Mouse (Mus musculus): ENCODE measurements around the gene Lrig2.
"Not testable (repeated sequence)": the region's sequence is repeated elsewhere in the genome, so short reads cannot be mapped to it uniquely, and the experiment has no call there.

The Lrig2 gene

DNA sequence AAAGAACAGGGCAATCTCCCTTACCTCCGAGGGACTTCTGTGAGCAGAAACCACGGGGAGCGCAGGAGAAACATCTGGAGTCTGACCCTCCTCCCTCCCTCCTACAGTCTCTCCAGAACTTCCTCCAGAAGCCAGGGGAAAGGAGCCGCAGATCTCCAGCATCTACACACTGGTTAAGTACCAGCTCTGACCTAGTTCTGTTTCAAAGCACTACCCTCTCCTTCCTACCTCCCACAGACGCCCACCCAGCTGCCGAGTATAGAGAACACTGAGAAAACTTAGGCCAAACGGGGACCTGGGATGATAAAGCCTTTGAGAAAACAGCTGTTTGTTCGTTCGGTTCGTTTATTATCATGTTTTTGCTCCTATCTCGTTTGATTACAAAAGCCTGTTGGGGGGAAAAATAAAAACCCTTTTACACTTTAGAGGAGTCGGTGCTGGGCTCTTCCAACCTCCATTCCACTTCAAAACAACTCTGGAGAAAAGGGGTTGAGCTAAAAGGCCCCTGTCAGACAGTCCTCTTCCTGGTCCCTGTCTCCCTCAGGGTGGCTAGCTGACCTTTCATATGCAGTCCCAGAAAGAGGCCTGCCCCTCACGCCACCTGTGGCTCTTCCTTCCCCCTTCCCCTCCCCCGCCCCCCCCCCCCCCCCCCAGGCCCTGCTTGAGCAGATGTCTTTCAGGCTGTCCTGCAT is 80.4 kb downstream of the Lrig2 start:
- DNase-seq, result peak; percentile 34

DNA sequence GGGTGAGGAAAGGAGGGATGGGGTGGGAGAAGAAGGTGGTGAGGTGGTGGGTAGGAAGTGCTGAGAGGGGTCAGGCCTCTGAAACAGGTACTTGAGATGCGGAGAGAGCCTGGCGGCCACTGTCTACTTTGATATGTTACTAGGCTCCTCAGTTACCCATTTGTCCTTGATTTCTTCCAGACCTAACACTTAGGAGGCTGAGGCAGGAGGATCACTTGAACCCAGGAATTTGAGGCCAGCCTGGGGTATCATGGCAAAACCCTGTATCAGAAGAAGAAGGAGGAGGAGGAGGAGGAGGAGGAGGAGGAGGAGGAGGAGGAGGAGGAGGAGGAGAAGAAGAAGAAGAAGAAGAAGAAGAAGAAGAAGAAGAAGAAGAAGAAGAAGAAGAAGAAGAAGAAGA is 84.4 kb downstream of the Lrig2 start:
- DNase-seq, result not testable (repeated sequence)

DNA sequence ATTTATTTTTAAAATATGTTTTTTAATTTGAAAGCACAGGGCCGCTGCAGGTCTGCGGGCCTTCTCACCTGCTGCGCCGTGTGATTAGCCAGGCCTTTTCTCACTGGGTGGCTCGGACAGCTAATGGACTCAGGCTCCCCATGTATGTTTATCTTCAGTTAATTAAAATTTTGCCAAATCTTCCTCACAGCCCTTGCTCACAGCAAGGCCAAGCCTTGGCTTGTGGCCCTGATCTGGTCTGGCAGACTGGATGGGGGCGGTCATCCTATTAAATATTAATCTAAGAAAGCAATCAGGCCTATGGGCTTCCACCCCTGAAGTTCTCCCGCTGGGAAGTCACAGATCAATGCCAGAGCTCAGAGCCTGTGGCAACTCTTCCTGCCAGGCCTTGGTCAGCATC is 87.4 kb downstream of the Lrig2 start:
- DNase-seq, result no peak

DNA sequence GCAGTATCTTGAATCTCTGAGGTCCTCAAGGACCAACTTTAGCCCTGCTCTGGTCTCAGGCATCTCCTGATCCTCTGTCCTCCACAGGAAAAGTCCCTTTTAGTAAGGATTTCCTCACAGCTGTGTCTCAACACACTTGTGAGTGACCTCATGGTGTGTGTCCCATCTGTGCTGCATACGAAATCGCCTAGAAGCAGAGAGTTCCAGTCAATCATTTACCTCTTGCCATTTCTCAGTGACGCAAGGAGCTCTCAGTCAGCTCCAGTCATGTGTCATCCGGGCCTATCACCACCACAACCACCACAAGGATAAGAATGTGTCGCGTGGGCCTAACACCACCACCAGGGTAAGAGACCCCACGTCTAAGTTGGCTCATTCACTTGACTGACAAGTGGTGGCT is 90.8 kb downstream of the Lrig2 start:
- DNase-seq, result no peak

DNA sequence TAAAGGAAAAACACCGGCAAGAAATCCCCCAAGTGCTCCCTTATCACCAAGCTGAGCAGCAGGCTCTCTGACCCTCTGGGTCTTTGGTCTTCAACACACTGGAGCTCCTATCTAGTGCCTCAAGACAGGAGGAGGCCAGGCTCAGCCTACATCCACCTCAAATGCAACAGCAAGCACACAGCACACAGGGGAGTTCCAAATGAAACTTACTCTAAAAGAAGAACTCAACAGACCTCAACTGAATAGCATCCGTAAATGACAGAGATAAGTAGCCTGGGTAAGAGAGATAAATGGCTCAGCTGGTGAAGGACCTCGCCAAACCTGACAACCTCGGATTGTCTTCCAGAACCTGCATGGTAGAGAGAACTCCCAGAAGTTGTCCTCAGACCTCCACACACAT is 91.7 kb downstream of the Lrig2 start:
- DNase-seq, result no peak

DNA sequence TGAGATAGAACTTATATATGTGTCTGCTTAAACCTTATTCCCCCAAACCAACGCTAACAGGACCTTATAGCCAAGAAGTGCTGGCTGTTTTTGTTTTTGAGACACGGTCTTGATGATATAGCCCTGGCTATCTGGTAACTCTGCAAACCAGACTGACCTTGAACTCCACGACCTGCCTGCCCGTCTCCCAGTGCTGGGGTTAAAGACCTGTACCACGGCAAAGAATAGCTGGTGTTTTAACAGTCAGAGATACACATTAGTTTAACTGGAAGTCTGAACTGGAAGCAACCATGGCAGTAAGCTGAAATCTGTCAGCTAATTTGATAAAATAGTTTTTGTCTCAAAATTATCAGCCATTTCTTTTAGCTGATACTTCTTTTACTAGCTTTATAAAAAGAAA is 94.9 kb downstream of the Lrig2 start:
- no peak for DNase-seq

DNA sequence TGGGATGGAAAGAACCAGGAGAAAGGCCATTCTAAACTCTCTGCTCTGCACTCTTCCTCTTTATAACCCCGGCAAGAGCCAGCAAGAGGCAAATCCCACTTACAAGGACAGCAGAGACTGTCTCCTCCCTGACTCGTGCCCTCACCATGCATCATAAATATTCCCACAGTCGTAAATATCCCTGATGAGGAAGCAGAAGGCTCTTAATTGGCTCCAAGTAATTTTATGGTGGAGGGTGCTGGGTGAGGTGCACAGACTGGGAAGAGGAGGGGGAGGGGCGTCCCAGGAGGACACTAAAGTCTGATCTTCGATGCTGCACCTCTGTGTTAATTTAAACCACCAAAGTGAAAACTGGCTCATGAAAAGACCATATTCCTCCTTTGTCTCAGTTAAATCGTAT is 99.2 kb downstream of the Lrig2 start:
- no peak for DNase-seq

DNA sequence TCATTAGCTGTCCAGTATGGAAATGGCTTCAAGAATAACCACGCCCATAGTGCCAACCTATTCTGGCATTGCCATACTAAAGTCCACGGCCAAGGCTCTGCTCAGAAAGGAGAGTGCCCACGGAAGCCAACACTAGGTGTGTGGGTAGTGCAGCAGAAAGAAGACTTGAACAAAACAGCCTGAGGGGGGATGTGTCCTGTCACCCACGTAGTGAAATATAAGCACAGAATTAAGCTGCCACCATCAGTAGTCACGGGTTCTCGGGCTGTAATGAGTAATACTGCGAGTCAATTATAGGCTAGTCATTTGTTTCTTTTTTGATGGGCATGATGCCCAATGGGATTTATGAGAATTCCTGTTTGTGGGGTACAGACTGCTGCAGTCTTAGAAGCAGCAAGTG is 104.2 kb downstream of the Lrig2 start:
- no peak for DNase-seq

DNA sequence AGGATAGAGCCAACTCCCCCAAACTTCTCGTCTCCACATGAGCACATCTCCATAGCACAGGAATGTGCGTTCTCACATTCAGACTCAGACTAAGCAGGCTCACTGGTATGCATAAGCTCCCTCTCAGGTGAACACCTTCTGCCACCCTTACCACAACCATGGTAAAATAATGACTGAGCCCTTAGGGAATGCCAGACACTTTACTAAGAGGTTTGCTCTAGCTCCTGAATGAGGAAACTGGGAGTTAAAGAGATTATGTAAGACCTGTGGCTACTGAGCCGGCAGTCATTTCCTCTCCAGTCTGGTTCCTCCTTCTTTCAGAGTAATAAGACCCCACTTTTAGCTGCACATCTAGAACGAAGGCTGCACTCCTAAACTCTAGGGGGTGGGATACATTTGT is 108.1 kb downstream of the Lrig2 start:
- no peak for DNase-seq

DNA sequence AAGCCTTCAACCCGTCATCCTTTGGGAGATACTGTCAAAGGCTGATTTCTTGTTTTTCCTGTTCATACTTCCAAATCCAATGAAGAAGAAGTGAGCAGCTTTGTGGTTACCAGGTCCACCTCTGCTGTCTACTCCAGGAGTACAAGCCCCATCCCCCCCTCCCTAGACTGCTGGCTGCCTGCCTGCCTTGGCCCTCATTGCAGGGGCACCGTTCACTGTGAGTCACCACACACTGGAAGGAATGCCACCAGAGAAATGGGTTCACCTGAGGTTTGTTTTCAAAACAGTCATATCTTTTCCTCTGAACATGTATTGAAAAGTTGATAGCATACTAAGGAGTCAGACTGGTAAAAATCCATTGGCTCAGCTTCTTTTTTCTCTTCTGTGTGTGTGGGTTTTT is 110.5 kb downstream of the Lrig2 start:
- DNase-seq, result no peak

DNA sequence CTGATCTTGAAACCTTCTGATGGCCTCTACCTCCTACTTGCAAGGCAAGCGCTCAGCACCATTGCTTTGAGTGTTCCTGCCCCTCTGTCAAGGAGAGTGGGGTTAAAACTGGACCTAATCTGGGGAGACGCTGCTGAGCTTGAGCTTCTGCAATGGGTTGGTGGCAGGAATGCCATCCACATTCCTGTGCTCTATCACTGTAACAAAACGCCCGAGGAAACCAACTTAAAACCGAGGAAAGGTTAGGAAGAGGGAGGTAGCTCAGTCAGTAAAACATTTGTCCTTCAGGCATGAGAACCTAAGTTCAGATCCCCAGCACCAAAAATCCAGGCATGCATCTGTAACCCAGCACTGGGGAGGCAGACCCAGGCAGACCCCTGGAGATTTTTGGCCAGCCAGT is 111.6 kb downstream of the Lrig2 start:
- DNase-seq, result no peak

DNA sequence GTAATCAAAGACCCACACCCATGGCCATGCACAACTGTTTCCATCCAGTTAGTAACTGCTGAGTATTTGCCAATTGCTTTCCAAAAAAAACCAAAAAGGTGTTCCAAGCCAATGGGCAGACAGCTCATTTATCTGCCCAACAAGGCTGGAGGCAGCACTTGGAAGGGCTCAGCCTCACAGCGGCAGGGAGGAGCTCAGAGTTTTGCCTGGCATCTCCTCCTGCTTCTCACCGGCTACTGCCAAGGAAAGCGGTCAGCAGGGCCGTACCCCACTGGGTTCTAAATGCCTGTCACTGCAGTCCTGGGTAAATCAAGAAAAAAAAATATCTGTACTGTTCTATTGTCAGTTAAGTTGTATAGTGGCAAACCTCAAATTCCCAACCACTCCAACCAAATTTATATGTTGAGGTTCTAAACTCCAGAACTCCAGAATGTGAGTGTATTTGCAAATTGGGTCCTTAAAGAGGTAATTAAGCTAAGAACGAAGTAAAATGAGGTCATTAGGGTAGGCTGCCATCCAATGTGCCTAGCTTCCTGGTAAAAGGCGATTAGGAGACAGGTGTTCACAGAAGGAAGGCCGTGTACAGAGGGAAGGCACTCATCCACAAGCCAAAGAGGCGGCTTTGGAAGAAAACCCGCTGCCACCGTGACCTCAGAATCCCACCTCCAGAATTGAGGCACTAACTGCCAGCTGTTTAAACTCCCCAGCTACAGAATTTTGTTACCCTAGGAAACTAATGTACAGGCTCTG is 112.2 kb downstream of the Lrig2 start:
- no peak for DNase-seq

DNA sequence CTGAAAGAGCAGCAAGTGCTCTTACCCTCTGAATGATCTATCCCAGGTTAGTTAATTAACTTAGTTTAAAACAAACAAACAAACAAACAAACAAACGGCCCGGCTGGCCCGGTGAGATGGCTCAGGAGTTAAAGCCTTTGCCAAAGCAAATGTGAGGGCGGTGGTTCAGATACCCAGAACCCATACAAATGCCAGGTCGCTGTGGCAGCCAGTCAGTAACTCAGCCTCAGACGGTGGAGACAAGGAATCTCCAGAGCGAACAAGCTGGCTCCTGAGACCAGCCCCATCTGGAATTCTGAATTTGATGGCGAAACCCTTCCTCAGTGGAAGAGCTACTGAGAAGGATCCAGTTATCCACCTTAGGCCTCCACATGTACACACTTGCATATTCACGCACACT is 114.4 kb downstream of the Lrig2 start:
- no peak for DNase-seq

DNA sequence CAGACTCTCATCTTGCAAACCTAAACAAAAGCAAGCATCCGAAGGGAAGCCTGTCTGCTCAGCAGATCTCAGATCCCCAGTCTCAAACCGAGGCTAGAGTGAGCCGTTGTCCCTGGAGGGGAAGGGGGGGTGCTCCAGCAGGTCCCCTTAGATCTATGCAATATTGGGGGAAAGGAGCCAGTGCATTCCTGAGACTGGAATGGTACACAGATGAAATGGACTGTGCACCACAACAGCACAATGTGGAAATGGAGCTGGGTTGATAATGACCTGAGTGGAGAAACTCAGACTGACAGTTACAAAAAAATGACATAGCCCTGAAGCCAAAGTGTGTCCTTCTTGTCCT is 115.0 kb downstream of the Lrig2 start:
- no peak for DNase-seq

DNA sequence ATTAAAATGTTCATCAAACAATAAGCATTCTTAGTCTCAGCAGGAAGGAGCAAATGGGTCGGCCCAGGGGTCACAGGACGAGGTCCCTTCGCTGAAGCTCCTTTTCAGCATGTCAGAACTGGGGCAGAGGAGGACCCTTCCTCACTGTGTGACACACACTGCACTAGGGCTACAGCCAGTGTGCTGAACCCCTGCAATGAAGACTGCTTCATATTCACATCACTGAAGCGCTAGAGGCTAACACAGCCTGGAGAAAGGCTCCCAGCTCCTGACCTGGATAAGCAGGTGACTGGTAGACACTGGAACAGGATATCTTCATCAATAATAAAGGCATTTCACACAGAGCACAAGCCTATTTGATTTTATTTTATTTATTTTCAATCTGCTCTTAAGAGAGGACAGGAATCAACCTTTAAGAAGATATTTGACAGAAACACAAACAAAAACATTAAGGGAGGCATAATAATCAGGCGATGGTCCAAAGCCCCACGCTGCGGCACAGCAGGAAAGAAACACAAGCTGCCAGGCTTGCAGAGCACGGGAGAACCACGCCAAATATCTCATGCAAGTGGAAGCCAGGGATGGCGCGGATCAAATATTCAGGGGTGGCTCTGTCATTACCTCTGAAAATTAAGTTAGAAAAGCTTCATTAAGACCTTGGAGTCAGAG is 115.5 kb downstream of the Lrig2 start:
- no peak for DNase-seq

DNA sequence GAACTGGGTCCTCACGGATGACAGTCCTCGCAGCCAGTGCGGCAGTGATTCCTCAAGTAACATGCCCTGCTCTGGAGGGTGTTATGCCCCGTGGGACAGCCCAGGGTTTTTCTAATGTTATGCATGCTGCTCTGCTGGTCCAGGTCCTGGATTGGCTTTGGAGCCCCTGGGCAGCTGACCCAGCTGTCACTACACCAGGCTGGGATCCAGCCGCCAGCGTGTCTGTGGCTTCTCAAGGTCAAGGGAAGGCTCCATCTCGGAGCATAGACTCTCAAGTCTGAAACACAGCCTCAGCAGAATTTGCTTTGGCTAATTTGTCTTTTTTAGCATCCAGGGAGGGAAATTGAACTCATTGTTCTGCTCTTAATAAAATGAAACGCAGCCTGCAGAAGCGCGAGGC is 121.6 kb downstream of the Lrig2 start:
- DNase-seq, result no peak

DNA sequence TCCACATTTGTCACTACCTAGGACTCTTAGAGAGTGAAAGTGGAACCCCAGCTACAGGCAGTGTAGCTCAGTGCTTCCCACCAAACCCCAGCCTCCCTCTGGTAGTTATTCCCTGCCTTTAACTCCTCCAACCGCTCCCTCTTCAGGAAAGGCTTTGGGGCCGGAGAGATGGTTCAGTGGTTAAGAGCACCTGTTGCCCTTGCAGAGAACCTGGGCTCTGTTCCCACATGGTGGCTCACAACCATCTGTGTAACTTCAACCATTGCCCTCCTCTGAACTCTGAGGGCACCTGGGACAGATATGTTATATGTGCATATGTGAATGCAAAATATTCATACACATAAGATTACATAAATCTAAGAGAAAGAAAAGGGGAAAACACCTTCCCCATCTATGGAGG is 122.3 kb downstream of the Lrig2 start:
- no peak for DNase-seq

DNA sequence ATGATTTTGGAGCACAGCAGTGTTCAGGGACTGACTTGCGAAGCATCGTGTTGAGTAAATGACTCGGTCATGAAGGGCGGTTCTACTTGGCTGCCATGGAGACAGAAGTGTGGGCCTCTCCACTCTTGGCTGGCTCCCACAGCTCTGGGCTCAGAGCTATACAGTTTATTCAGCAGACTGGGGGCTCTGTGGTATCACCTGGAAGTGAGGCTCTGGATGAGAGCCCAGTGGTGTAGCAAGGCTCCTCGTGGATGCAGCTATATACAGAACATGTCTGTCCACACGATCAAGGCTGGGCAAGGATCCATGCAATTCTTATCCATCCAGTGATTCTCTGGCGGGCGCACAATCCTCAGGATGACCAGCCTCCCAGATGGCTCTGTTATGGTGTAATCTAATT is 126.1 kb downstream of the Lrig2 start:
- peak; percentile 55 for DNase-seq

DNA sequence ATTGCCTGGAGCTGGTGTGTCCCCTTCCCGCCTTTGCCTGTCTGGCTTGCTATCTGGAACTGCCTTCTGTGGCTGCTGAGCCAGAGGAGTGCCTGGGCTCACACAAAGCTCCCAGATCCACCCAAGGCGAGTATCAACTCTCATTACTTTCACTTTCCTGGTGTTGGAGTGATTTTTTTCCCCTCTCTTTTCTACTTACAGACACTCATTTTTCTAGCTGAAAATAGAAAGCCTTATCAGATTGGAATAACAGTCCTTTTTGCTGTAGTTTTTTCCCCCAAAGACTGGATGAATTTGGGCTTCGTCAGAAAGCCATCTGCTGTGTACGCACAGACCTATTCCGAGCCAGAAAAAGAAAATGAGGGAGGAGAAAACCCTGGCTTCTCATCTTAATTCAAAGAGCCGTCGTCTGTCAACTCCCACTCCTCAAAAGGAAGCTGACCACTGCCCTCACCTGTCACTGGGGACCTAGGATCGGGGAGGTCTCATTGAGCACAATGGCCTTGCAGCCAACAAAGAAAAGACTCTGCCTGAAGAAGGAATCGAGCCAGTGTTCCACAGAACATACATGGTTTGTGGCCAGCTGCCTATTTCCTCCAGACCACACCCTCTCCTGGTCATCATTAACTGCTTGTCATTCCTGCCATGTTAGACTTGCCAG is 127.9 kb downstream of the Lrig2 start:
- DNase-seq, result peak; percentile 57

DNA sequence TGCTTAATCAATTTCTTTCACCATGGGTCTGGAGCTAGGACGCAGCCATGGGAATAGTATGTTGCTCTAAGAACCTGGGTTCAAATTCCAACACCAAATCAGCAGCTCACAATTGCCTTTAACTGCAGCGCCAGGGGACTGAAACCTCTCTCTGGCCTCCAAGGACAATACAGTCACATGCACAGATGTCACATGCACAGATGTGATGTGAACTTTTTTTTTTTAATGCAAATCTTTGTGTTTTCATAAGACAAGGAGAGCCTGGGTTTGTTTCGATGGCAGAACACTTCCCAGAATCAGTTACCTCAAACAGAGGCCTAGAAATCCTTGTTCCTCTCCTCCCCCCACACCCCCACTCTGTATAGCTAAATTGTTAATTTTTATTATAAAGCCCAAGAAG is 133.5 kb downstream of the Lrig2 start:
- no peak for DNase-seq

DNA sequence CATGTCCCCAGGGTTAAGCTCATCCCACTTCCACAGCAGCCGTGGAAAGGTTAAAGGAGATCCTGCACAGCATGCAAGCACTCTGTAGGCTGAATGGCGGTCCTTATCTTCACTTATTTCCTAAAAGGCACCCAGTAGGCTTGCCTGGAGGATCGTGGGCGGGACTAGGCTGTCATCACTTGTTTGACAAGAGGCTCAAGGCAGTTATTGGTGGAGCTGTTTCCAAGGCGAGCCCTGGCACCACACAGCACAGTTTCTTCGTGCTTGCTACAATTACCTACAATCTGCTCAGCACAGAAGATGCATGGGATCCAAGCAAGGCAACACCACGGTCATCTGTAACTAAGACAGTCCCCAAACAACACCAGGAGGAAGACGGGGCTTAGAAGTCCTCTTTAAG is 137.8 kb downstream of the Lrig2 start:
- no peak for DNase-seq

DNA sequence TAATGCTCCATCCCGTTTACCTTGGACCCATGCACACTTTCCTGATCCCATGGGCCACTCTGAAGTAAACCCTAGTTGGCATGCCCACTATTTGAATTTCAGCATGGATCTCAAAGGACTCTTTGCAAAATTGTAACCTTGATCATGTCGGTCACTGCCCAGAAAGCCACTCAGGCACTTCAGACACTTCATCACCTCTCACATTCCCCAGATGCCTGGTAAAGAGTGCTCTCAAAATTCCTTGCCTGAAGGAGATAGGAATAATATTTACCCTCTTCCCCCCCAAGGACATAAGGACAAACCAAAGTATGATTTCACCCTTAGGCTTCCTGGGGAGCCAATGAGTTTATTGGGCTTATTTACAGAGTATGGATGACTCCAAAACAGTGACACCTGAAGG is 139.3 kb downstream of the Lrig2 start:
- DNase-seq, result no peak

DNA sequence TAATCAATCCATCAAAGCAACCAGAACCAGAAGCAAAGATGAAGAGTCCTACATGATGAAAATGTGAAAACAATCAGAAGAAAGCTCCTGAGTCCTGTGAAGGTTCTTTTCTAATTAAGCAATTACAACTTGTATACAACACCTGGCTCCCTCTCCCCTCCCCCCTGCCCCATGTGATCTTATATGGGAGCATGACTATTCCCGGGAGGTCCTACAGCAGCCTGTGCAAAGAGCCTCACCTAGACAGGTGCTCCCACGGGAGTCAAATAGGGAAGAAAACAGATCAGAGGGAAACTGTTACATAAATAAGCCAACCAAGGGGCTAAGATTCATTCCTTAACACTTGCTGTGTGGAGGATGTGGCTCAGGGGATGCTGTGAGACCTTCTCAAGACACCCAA is 143.8 kb downstream of the Lrig2 start:
- DNase-seq, result no peak

DNA sequence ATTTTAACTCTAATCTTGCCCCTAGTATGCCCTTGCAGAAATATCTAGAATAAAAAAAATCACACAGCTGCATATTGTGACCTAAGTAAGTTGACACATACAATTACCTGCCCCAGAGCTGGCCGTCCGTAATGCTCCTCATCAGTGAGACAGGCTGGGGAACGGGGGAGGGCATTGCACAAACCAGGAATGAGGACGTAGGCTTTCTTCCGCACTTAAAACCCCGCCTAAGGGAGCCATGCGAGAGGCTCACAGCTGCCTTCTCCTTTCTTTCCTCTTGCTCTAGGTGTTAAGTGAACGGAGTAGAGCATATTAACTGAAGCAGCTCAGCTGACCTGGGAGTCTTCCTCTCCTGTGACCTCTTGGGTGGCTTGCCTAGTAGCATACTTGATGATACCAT is 149.9 kb downstream of the Lrig2 start:
- DNase-seq, result no peak

Data from right cerebral cortex, postnatal 25 days (tissue).